Mouse (Mus musculus) megakaryocyte progenitor cell, adult 5-6 weeks (primary cell): Measurements from ENCODE around the gene Prrt2. TPM values are rescaled to one million over a fixed set of nuclear protein-coding genes. Genes with fewer than 3 reads are reported as not detected.

ENCODE experiments used
- ATAC-seq: replicated peaks from 2 replicates; pipeline ENCODE4 v1.8.0; 2016; ENCODE audit warnings: mild to moderate bottlenecking, moderate TSS enrichment, inconsistent platforms; ENCODE audit not compliant: poor library complexity
- total RNA-seq, 2 experiments: library from RNA; stranded (forward) in 1 of 2; stranded (reverse) in 1 of 2; fragments of 157-497, 149-512 nt in 1 of 2; fragments of 200-1000 nt in 1 of 2; gene quantifications; 2 replicates each; pipeline versions ENCODE4 v1.2.3 to v1.2.4; 2015 to 2017

Gene Prrt2
- total RNA-seq, 2 experiments from 2014 or later, result 0.74 TPM; not detected in 1

- ATAC-seq, result no peak
Observed at GRCm38 (mm10) chr7:127020491-127020890, 520 bp downstream of the Prrt2 start.

GRCm38 (mm10) chr7:127020031-127020430 lies 980 bp downstream of the Prrt2 start:
- ATAC-seq, result no peak

- no peak for ATAC-seq
Observed at GRCm38 (mm10) chr7:127019306-127019960, 1.6 kb downstream of the Prrt2 start.

- no peak for ATAC-seq
Observed at GRCm38 (mm10) chr7:127018416-127019305, 2.4 kb downstream of the Prrt2 start.

GRCm38 (mm10) chr7:127017950-127018345 lies 3.1 kb downstream of the Prrt2 start:
- no peak for ATAC-seq

GRCm38 (mm10) chr7:127016971-127017949 lies 3.8 kb downstream of the Prrt2 start, which contains the start of gene Pagr1a:
Pagr1a (minus strand) TSS chr7:127017352.
- peak; percentile 62 for ATAC-seq

- peak; percentile 54 for ATAC-seq
Observed at GRCm38 (mm10) chr7:127016486-127016938, 4.5 kb downstream of the Prrt2 start.

- ATAC-seq, result no peak
Observed at GRCm38 (mm10) chr7:127016481-127016485, 4.7 kb downstream of the Prrt2 start, which contains the start of gene Pagr1b. Pagr1b (minus strand) TSS chr7:127016484.

- ATAC-seq, result peak; percentile 18
Observed at GRCm38 (mm10) chr7:127016081-127016480, 4.9 kb downstream of the Prrt2 start.

GRCm38 (mm10) chr7:127014993-127015392 lies 6.0 kb downstream of the Prrt2 start:
- ATAC-seq, result no peak

GRCm38 (mm10) chr7:127014320-127014719 lies 6.7 kb downstream of the Prrt2 start, which contains the start of gene Mvp:
Mvp (minus strand) TSS chr7:127014621.
- ATAC-seq, result peak; percentile 35

GRCm38 (mm10) chr7:127013385-127013784 lies 7.6 kb downstream of the Prrt2 start:
- no peak for ATAC-seq

GRCm38 (mm10) chr7:127012845-127013244 lies 8.2 kb downstream of the Prrt2 start:
- ATAC-seq, result no peak

GRCm38 (mm10) chr7:127012374-127012773 lies 8.6 kb downstream of the Prrt2 start:
- ATAC-seq, result no peak

GRCm38 (mm10) chr7:127011717-127012116 lies 9.3 kb downstream of the Prrt2 start:
- no peak for ATAC-seq

GRCm38 (mm10) chr7:127011051-127011450 lies 10.0 kb downstream of the Prrt2 start:
- ATAC-seq, result no peak

GRCm38 (mm10) chr7:127009307-127010085 lies 11.5 kb downstream of the Prrt2 start:
- ATAC-seq, result no peak

GRCm38 (mm10) chr7:127008239-127009019 lies 12.6 kb downstream of the Prrt2 start:
- peak; percentile 94 for ATAC-seq

GRCm38 (mm10) chr7:127007313-127008024 lies 13.5 kb downstream of the Prrt2 start:
- no peak for ATAC-seq
